Mouse (Mus musculus) MEL (cell line): ENCODE results near the gene Ndufb4. TPM values are rescaled to one million over a fixed set of nuclear protein-coding genes. Genes with fewer than 3 reads are reported as not detected.

Source experiments
- DNase-seq: peaks from one replicate; pipeline ENCODE4 v3.0.0; 2011; ENCODE audit warnings: low read depth, low spot score
- H3K27ac ChIP-seq: 2 replicates; pipeline ENCODE4 v1.5.1; 2012; ENCODE audit warnings: low read depth, mild to moderate bottlenecking, control low read depth, low read length, moderate library complexity; ENCODE audit not compliant: control insufficient read depth
- H3K27me3 ChIP-seq, 2 experiments: fragments of 150-350 bp in 1 of 2; sonication (generic) in 1 of 2; 2 replicates each; pipeline ENCODE4 v1.6.1; 2012; ENCODE audit warnings: low read length in 2 of 2, mild to moderate bottlenecking in 2 of 2, improper control_type of control experiment in 1 of 2, moderate library complexity in 1 of 2; ENCODE audit not compliant: insufficient read depth in 2 of 2, control insufficient read depth in 1 of 2
- H3K36me3 ChIP-seq, 2 experiments: 2 replicates each; pipeline ENCODE4 v1.6.1; 2012 to 2014; ENCODE audit warnings: low read length in 2 of 2, improper control_type of control experiment in 1 of 2, inconsistent platforms in 1 of 2, mild to moderate bottlenecking in 1 of 2; ENCODE audit not compliant: insufficient read depth in 2 of 2, control insufficient read depth in 1 of 2
- H3K4me1 ChIP-seq, 2 experiments: fragments of 150-350 bp in 1 of 2; sonication (generic) in 1 of 2; 2 replicates each; pipeline ENCODE4 v1.6.1; 2012; ENCODE audit warnings: low read length in 2 of 2, improper control_type of control experiment in 1 of 2, mild to moderate bottlenecking in 1 of 2; ENCODE audit not compliant: insufficient read depth in 2 of 2, control insufficient read depth in 1 of 2
- H3K4me3 ChIP-seq, 2 experiments: fragments of 150-350 bp in 1 of 2; sonication (generic) in 1 of 2; 2 replicates each; pipeline ENCODE4 v1.5.1; 2012; ENCODE audit warnings: low read depth in 2 of 2, low read length in 2 of 2, mild to moderate bottlenecking in 2 of 2, moderate library complexity in 2 of 2, control low read depth in 1 of 2, improper control_type of control experiment in 1 of 2; ENCODE audit not compliant: control insufficient read depth in 1 of 2, insufficient read depth in 1 of 2
- H3K79me2 ChIP-seq: 2 replicates; pipeline ENCODE4 v1.6.1; 2012; ENCODE audit warnings: mild to moderate bottlenecking, low read length, moderate library complexity; ENCODE audit not compliant: control insufficient read depth, poor library complexity, insufficient read depth
- H3K9ac ChIP-seq: 2 replicates; pipeline ENCODE4 v1.6.1; 2012; ENCODE audit warnings: low read depth, mild to moderate bottlenecking, control low read depth, low read length, moderate library complexity; ENCODE audit not compliant: control insufficient read depth, poor library complexity, severe bottlenecking
- H3K9me3 ChIP-seq: fragments of 150-350 bp; sonication (generic); replicated peaks from 2 replicates; pipeline ENCODE4 v1.6.1; 2012; ENCODE audit warnings: mild to moderate bottlenecking, low read length, improper control_type of control experiment, moderate library complexity; ENCODE audit not compliant: insufficient read depth
- CHD1 ChIP-seq: IDR thresholded peaks from 2 replicates; pipeline ENCODE4 v1.6.1; 2012; ENCODE audit warnings: low read depth, mild to moderate bottlenecking, inconsistent platforms, low read length, improper control_type of control experiment
- CTCF ChIP-seq, 3 experiments: IDR thresholded peaks in 2 of 3; conservative IDR thresholded peaks in 1 of 3; 2 replicates each; pipeline ENCODE4 v1.5.1; 2011 to 2012; ENCODE audit warnings: low read length in 3 of 3, low read depth in 2 of 3, mild to moderate bottlenecking in 2 of 3, improper control_type of control experiment in 1 of 3, inconsistent platforms in 1 of 3, mixed read lengths in 1 of 3, moderate library complexity in 1 of 3; ENCODE audit not compliant: control insufficient read depth in 1 of 3, insufficient read depth in 1 of 3, poor library complexity in 1 of 3, severe bottlenecking in 1 of 3
- ELF1 ChIP-seq: IDR thresholded peaks from 2 replicates; pipeline ENCODE4 v1.6.1; 2014; ENCODE audit warnings: low read depth, mild to moderate bottlenecking, inconsistent platforms, low read length, improper control_type of control experiment, moderate library complexity
- ETS1 ChIP-seq: IDR thresholded peaks from 2 replicates; pipeline ENCODE4 v1.6.1; 2012; ENCODE audit warnings: low read depth, mild to moderate bottlenecking, inconsistent platforms, low read length, improper control_type of control experiment, moderate library complexity
- GABPA ChIP-seq: IDR thresholded peaks from 2 replicates; pipeline ENCODE4 v1.6.1; 2012; ENCODE audit warnings: low read depth, mild to moderate bottlenecking, inconsistent platforms, low read length, improper control_type of control experiment, moderate library complexity
- GATA1 ChIP-seq: IDR thresholded peaks from 2 replicates; pipeline ENCODE4 v1.6.1; 2011; ENCODE audit warnings: low read depth, low read length, improper control_type of control experiment
- HCFC1 ChIP-seq: IDR thresholded peaks from 2 replicates; pipeline ENCODE4 v1.6.1; 2012; ENCODE audit warnings: low read depth, mild to moderate bottlenecking, inconsistent platforms, low read length, improper control_type of control experiment, moderate library complexity
- KAT2A ChIP-seq: conservative IDR thresholded peaks from 2 replicates; pipeline ENCODE4 v1.6.1; 2012; ENCODE audit warnings: low read depth, low read length, improper control_type of control experiment, inconsistent platforms
- MAFK ChIP-seq: IDR thresholded peaks from 2 replicates; pipeline ENCODE4 v1.6.1; 2011; ENCODE audit warnings: low read depth, mild to moderate bottlenecking, low read length, improper control_type of control experiment, borderline replicate concordance
- MAX ChIP-seq: IDR thresholded peaks from 2 replicates; pipeline ENCODE4 v1.6.1; 2011; ENCODE audit warnings: low read length, improper control_type of control experiment
- MXI1 ChIP-seq: IDR thresholded peaks from 2 replicates; pipeline ENCODE4 v1.6.1; 2011; ENCODE audit warnings: mild to moderate bottlenecking, low read depth, low read length, improper control_type of control experiment
- NRF1 ChIP-seq: IDR thresholded peaks from 2 replicates; pipeline ENCODE4 v1.6.1; 2014; ENCODE audit warnings: low read depth, mild to moderate bottlenecking, inconsistent platforms, low read length, improper control_type of control experiment, moderate library complexity; ENCODE audit not compliant: poor library complexity, insufficient read depth, severe bottlenecking
- POLR2A ChIP-seq, 2 experiments: IDR thresholded peaks; 2 replicates each; pipeline ENCODE4 v1.6.1; 2011 to 2012; ENCODE audit warnings: low read length in 2 of 2, mild to moderate bottlenecking in 2 of 2, control low read depth in 1 of 2, improper control_type of control experiment in 1 of 2, low read depth in 1 of 2, moderate library complexity in 1 of 2; ENCODE audit not compliant: control insufficient read depth in 1 of 2, insufficient read depth in 1 of 2, poor library complexity in 1 of 2
- POLR2AphosphoS5 ChIP-seq: IDR thresholded peaks from 2 replicates; pipeline ENCODE4 v1.6.1; 2012; ENCODE audit warnings: low read depth, borderline replicate concordance, mild to moderate bottlenecking, inconsistent platforms, low read length, moderate library complexity, mixed read lengths
- SMC3 ChIP-seq: IDR thresholded peaks from 2 replicates; pipeline ENCODE4 v1.6.1; 2011; ENCODE audit warnings: low read depth, low read length, improper control_type of control experiment
- TBP ChIP-seq: IDR thresholded peaks from 2 replicates; pipeline ENCODE4 v1.8.0; 2011; ENCODE audit warnings: low read depth, low read length, improper control_type of control experiment
- USF2 ChIP-seq, 2 experiments: IDR thresholded peaks; 2 replicates each; pipeline ENCODE4 v1.6.1; 2011 to 2012; ENCODE audit warnings: improper control_type of control experiment in 2 of 2, low read length in 2 of 2, borderline replicate concordance in 1 of 2, inconsistent platforms in 1 of 2, low read depth in 1 of 2, mild to moderate bottlenecking in 1 of 2; ENCODE audit not compliant: insufficient read depth in 1 of 2
- ZC3H11A ChIP-seq: IDR thresholded peaks from 2 replicates; pipeline ENCODE4 v1.6.1; 2012; ENCODE audit warnings: low read depth, mild to moderate bottlenecking, inconsistent platforms, low read length, improper control_type of control experiment
- ZKSCAN1 ChIP-seq: IDR thresholded peaks from 2 replicates; pipeline ENCODE4 v1.6.1; 2012; ENCODE audit warnings: low read depth, mild to moderate bottlenecking, inconsistent platforms, low read length, improper control_type of control experiment, moderate library complexity
- polyA plus RNA-seq, 2 experiments: library from polyadenylated mRNA; stranded (reverse) in 1 of 2; unstranded in 1 of 2; fragments of >175 nt in 1 of 2; fragments of >200 nt in 1 of 2; gene quantifications; 2 replicates each; pipeline versions ENCODE4 v1.2.1 to v1.2.4; 2012; ENCODE audit warnings: low replicate concordance in 2 of 2, low read depth in 1 of 2; ENCODE audit not compliant: insufficient read length in 2 of 2, insufficient read depth in 1 of 2, missing spikeins in 1 of 2
- total RNA-seq: library from RNA; depleted of rRNA; stranded (reverse); fragments of 300-350 nt; gene quantifications from 2 replicates; pipeline ENCODE4 v1.2.3, GENCODE M21; 2012

Ndufb4 gene
- total and polyA plus RNA-seq, 3 experiments = 28.9 to 48.0 TPM; not detected in 1

GRCm38 (mm10) chr16:37612013-37612412 is 42.2 kb downstream of the Ndufb4 start:
- TF ChIP-seq ZC3H11A (no peak), MXI1 (no peak), ZKSCAN1 (no peak), GATA1 (no peak), NRF1 (no peak), GABPA (no peak), CTCF (IDR thresholded peaks at IDR 0.05 in 2 of 3, conservative IDR thresholded peaks at IDR 0.05 in 1 of 3; ENCODE audit: control insufficient read depth in 1 of 3, insufficient read depth in 1 of 3, low read depth in 2 of 3, low read length in 3 of 3, poor library complexity in 1 of 3, severe bottlenecking in 1 of 3) (no peak), KAT2A (no peak)
- no peaks in the 10 kb centered on the region for H3K4me1 ChIP-seq
- H3K36me3 ChIP-seq = no peaks in the 10 kb centered on the region
- H3K4me3 ChIP-seq = no peak overlapping the region
- H3K9ac ChIP-seq = no peak overlapping the region
- no peak for DNase-seq
- no peaks in the 10 kb centered on the region; a peak in 1 of 4 replicates for H3K27me3 ChIP-seq
- no peaks in the 10 kb centered on the region for H3K79me2 ChIP-seq
- no peak overlapping the region for H3K27ac ChIP-seq
- H3K9me3 ChIP-seq = no peaks in the 10 kb centered on the region

- TF ChIP-seq HCFC1 (no peak), MAFK (no peak), POLR2AphosphoS5 (no peak), TBP (no peak), MXI1 (no peak), ZKSCAN1 (no peak), MAX (no peak), ELF1 (no peak), CHD1 (no peak), ETS1 (no peak), SMC3 (no peak), POLR2A (IDR thresholded peaks at IDR 0.05; ENCODE audit: control insufficient read depth in 1 of 2, insufficient read depth in 1 of 2, low read depth in 1 of 2, low read length in 2 of 2, poor library complexity in 1 of 2) (no peak), USF2 (IDR thresholded peaks at IDR 0.05; ENCODE audit: borderline replicate concordance in 1 of 2, insufficient read depth in 1 of 2, low read depth in 1 of 2, low read length in 2 of 2) (no peak)
- H3K4me1 ChIP-seq = no peaks in the 10 kb centered on the region
These were observed 43.2 kb downstream of the Ndufb4 start for GRCm38 (mm10) chr16:37611072-37611471.

More at GRCm38 (mm10) chr16:37611072-37611471, 43.2 kb downstream of the Ndufb4 start:
- no peaks in the 10 kb centered on the region for H3K36me3 ChIP-seq
- H3K9me3 ChIP-seq = no peaks in the 10 kb centered on the region
- H3K9ac ChIP-seq = no peak overlapping the region
- H3K27ac ChIP-seq = no peak overlapping the region
- H3K79me2 ChIP-seq = no peaks in the 10 kb centered on the region
- no peak for DNase-seq
- H3K27me3 ChIP-seq = peaks cover 0 to 1% of the 10 kb centered on the region in 2 experiments; a peak in 2 of 4 replicates
- H3K4me3 ChIP-seq = no peak overlapping the region
